Mouse (Mus musculus) lung, embryonic 16.5 days (tissue): ENCODE data around the gene Isx. TPM values are rescaled to one million over a fixed set of nuclear protein-coding genes. Genes with fewer than 3 reads are reported as not detected.

ENCODE experiments used
- ATAC-seq: fragments of 200-750 bp; cut with Nextera tagmentation; 2 replicates; pipeline ENCODE4 v1.8.0; 2017; ENCODE audit warnings: low read depth, mild to moderate bottlenecking, moderate library complexity
- H3K27ac ChIP-seq: fragments of 300-500 bp; sonication (generic); 2 replicates; pipeline ENCODE4 v1.5.1; 2014; ENCODE audit warnings: mild to moderate bottlenecking, control low read depth, low read length
- H3K27me3 ChIP-seq: fragments of 300-500 bp; sonication (generic); 2 replicates; pipeline ENCODE4 v1.6.1; 2014; ENCODE audit warnings: low read depth, low read length, mixed read lengths; ENCODE audit not compliant: control insufficient read depth, insufficient read depth
- H3K36me3 ChIP-seq: fragments of 300-500 bp; sonication (generic); 2 replicates; pipeline ENCODE4 v1.6.1; 2014; ENCODE audit warnings: low read length; ENCODE audit not compliant: control insufficient read depth, insufficient read depth
- H3K4me1 ChIP-seq: fragments of 300-500 bp; sonication (generic); replicated peaks from 2 replicates; pipeline ENCODE4 v1.6.1; 2014; ENCODE audit warnings: low read length, mixed read lengths; ENCODE audit not compliant: control insufficient read depth, insufficient read depth
- H3K4me2 ChIP-seq: fragments of 300-500 bp; sonication (generic); 2 replicates; pipeline ENCODE4 v1.6.1; 2014; ENCODE audit warnings: low read depth, low read length, control low read depth
- H3K4me3 ChIP-seq: fragments of 300-500 bp; sonication (generic); 2 replicates; pipeline ENCODE4 v1.5.1; 2014; ENCODE audit warnings: mild to moderate bottlenecking, low read length, control low read depth
- H3K9ac ChIP-seq: fragments of 300-500 bp; sonication (generic); 2 replicates; pipeline ENCODE4 v1.6.1; 2014; ENCODE audit warnings: low read length, control low read depth
- H3K9me3 ChIP-seq: fragments of 300-500 bp; sonication (generic); 2 replicates; pipeline ENCODE4 v1.6.1; 2016; ENCODE audit warnings: low read length; ENCODE audit not compliant: control insufficient read depth
- WGBS: fragments of 180-500 bp; shearing (Covaris S2); extraction: QIAGEN DNeasy Blood & Tissue Kit; methylation state at CpG from one replicate; pipeline ENCODE4 v1.1.7; 2014; 5-methylcytosine and 5-hydroxymethylcytosine counted together
- polyA plus RNA-seq: library from polyadenylated mRNA; unstranded; fragments of >200 nt; fragmentation: Nextera tagmentation; extraction: Ambion mirVana; gene quantifications from 2 replicates; pipeline ENCODE4 v1.2.1, GENCODE M21; 2015

The Isx gene
- polyA plus RNA-seq, 1 experiment from 2014 or later, result not detected

DNA sequence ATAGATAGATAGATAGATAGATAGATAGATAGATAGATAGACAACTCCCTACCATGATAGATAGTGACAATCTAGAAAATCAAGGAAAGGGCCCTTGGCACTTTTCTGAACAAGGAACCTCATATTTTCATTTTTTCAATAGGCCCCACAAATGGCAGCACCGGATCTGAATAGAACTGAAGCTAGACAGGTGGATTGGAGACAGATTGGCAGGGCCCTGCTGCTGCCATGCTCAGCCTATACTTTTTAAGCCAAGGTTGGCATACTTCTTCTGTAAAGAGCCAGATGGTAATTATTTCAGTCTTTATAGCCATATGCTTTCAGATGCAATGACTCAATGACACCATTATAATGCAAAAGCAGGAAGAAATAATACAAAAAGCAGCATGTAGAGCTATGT lies 15.8 kb downstream of the Isx start:
- H3K4me3 ChIP-seq, result no peak overlapping the region
- H3K4me1 ChIP-seq, result no peaks in the 10 kb centered on the region
- no peaks in the 10 kb centered on the region for H3K27me3 ChIP-seq
- 83% methylated on average over 1 of the region's 1 CpGs for WGBS
- ATAC-seq, result no peak
- no peaks in the 10 kb centered on the region for H3K36me3 ChIP-seq
- H3K9ac ChIP-seq, result no peak overlapping the region
- no peaks in the 10 kb centered on the region for H3K9me3 ChIP-seq
- H3K27ac ChIP-seq, result no peak overlapping the region
- no peak overlapping the region for H3K4me2 ChIP-seq

DNA sequence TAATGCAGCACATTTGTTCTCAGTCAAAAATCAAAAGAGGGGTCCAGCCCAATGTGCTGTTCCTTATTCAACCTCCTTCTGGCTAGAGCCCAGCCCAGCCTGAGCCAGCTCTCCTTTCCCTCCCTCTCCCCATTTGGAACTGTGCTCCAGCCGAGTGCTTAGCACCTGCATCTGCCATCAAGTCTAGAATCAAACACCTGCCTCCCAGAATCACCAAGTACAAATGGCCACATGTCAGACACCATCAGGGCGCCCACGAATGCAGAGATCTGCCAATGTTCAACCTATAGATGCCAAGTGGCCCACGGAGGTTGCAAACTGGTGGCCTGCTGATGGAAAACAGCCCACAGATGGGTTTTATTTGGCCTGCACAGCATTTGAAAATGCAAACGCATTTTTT lies 18.1 kb downstream of the Isx start:
- no peaks in the 10 kb centered on the region for H3K4me1 ChIP-seq
- no peaks in the 10 kb centered on the region for H3K9me3 ChIP-seq
- H3K27ac ChIP-seq, result no peak overlapping the region
- 66% methylated on average over 5 of the region's 5 CpGs for WGBS
- no peaks in the 10 kb centered on the region for H3K36me3 ChIP-seq
- H3K9ac ChIP-seq, result no peak overlapping the region
- H3K4me3 ChIP-seq, result no peak overlapping the region
- H3K27me3 ChIP-seq, result no peaks in the 10 kb centered on the region
- no peak for ATAC-seq
- H3K4me2 ChIP-seq, result no peak overlapping the region

DNA sequence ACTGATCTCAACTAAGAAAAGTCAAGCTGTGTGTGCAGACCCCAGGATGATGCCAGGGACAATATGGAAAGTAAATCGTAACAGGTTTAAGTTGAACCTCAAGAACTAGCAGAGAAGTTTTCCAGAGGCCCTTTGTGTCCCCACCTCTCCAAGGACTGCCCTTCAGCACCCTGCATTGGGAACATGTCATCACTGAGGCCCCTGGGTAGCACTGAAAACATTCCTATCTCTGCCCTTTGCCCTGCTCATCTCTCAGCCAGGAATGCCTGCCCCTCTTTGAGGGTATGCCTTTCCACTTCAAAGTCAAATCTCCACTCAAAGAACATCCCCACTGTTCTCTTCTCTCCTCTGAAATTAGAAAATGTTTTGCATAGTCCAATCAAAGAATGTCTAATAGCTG lies 23.3 kb downstream of the Isx start:
- Histone ChIP-seq H3K9ac (no peak overlapping the region), H3K4me1 (no peaks in the 10 kb centered on the region), H3K4me3 (no peak overlapping the region), H3K9me3 (no peaks in the 10 kb centered on the region), H3K4me2 (no peak overlapping the region), H3K36me3 (no peaks in the 10 kb centered on the region), H3K27me3 (no peaks in the 10 kb centered on the region), H3K27ac (no peak overlapping the region)
- WGBS, result 59% methylated on average over 1 of the region's 1 CpGs
- no peak for ATAC-seq

DNA sequence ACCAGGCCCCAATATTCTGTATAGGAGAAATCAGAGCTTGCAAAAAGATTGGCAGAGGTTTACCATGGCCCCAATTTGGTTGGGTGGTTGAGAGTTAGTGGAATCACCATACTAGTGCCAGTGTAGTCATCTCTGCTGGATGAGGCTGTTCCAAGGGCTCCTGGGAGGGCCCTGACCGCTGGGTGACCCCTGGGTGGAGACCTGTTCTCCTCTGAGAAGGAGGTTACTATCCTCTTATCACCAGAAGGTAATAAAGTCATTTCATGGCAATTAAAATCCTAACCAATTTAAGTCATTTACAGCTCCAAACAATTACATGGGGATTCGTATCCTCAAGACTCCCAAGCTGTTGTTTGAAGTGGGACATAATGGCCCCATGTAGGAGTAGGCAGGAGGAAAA lies 24.3 kb downstream of the Isx start:
- no peaks in the 10 kb centered on the region for H3K4me1 ChIP-seq
- WGBS, result 38% methylated on average over 2 of the region's 2 CpGs
- H3K4me2 ChIP-seq, result no peak overlapping the region
- ATAC-seq, result no peak
- no peaks in the 10 kb centered on the region for H3K27me3 ChIP-seq
- no peak overlapping the region for H3K4me3 ChIP-seq
- no peak overlapping the region for H3K27ac ChIP-seq
- H3K36me3 ChIP-seq, result no peaks in the 10 kb centered on the region
- H3K9me3 ChIP-seq, result no peaks in the 10 kb centered on the region
- H3K9ac ChIP-seq, result no peak overlapping the region

DNA sequence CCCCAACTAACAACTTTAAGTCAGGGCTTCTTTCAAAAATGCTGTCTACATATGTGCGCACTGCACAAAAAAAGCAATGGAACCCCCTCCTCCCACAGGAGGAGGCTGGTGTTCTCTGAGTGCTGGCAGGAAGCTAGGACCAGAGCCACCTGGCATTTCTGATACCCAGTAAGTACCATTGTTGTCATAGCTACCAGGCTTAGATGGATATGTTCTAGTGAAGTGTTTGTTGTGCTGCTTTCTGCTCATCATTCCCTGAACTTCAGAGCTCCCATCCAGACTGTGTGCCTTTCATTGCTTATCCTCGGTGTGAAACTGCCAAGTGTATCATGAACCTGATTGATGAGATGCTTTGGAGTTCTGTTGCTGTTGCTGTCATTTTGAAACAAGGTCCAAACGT lies 26.8 kb downstream of the Isx start:
- ATAC-seq, result no peak
- H3K9me3 ChIP-seq, result no peaks in the 10 kb centered on the region
- WGBS, result 37% methylated on average over 3 of the region's 3 CpGs

DNA sequence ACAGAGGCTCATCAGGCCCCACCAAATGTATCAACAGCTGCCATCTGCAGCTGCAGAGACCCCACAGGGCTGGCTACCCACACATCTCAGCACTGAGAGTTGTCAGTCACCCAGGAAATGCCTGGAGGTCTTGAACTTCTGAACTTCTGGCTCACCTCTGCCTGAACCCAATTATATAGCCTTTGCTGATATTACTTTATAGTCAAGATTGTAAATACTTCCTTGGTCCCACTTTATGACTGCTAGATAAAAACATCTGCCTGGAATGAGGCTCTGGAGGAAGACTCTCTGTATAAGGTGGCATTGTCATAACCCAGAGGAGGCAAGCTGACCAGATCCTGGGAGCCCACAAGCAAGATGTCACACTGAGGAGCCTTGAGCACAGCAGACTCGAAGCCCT lies 28.8 kb downstream of the Isx start:
- H3K4me2 ChIP-seq, result no peak overlapping the region
- no peaks in the 10 kb centered on the region for H3K9me3 ChIP-seq
- 79% methylated on average over 1 of the region's 1 CpGs for WGBS
- no peaks in the 10 kb centered on the region for H3K27me3 ChIP-seq
- H3K4me1 ChIP-seq, result no peaks in the 10 kb centered on the region
- no peak overlapping the region for H3K4me3 ChIP-seq
- H3K36me3 ChIP-seq, result no peaks in the 10 kb centered on the region
- H3K9ac ChIP-seq, result no peak overlapping the region
- no peak overlapping the region for H3K27ac ChIP-seq
- no peak for ATAC-seq

More for the DNA sequence above, 26.8 kb downstream of the Isx start:
- Histone ChIP-seq H3K4me2 (no peak overlapping the region), H3K36me3 (no peaks in the 10 kb centered on the region), H3K27me3 (no peaks in the 10 kb centered on the region), H3K4me3 (no peak overlapping the region), H3K4me1 (no peaks in the 10 kb centered on the region), H3K9ac (no peak overlapping the region), H3K27ac (no peak overlapping the region)

DNA sequence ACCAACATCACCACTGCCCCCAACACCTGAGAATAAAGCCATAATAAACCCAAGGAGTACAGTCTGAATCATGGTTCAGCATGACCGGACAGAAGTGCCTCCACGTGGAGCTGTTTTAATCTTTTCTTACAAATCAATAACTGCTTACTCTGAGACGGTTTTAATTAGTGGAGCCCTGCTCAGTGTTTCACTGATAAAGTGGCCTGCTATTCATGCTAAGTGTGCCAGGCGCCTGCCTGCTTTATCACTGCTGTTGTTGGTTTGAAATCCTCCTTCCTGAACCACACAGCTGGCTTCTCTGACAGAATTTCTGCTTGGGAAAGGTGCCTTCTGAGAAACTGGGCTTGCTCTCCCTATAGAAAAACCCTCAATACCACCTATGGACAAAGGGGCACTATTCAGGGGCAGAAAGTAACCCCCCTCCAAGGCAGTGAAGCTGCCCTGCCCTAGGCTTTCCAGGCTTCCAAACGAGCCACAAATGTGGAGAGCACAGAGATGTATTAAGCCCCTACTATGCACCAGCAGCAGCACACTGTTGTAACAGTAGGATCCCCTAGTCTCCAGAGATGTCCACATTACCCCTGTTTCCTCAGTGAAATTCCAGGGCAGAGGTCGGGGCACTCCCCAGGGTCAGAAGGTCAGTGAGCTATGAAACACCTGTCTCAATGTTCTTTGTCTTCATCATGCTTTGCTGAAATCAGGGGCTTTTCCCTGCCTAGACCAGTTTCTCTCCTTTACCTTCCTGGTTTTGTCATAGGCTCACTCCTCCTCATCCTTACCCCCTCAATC lies 30.3 kb downstream of the Isx start:
- H3K36me3 ChIP-seq, result no peaks in the 10 kb centered on the region
- H3K27me3 ChIP-seq, result no peaks in the 10 kb centered on the region
- no peak overlapping the region for H3K9ac ChIP-seq
- no peak for ATAC-seq
- H3K4me1 ChIP-seq, result no peaks in the 10 kb centered on the region
- WGBS, result 40% methylated on average over 6 of the region's 6 CpGs
- no peak overlapping the region for H3K4me3 ChIP-seq
- H3K4me2 ChIP-seq, result no peak overlapping the region
- no peaks in the 10 kb centered on the region for H3K9me3 ChIP-seq
- H3K27ac ChIP-seq, result no peak overlapping the region

DNA sequence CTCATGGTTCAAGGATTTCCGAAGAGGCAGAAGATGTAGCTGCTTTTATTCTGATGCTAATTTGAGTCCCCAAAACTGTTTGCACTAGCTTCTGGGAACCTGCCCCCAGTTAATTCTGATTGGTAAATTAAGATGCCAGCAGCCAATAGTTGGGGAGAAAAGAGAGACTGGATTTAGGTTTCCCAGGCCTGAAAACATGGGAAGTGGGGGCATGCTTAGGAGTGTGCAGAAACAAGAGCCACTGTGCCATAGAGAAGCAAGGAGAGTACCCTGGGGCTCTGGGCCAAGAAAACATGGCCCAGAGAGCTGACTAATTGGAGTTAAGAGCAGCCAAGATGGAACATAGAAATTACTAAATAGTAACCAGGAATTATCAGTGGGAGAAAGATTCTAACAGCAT lies 33.4 kb downstream of the Isx start:
- Histone ChIP-seq H3K27ac (no peak overlapping the region), H3K4me2 (no peak overlapping the region), H3K4me3 (no peak overlapping the region), H3K36me3 (no peaks in the 10 kb centered on the region), H3K9ac (no peak overlapping the region), H3K27me3 (no peaks in the 10 kb centered on the region), H3K4me1 (no peaks in the 10 kb centered on the region), H3K9me3 (no peaks in the 10 kb centered on the region)
- 43% methylated on average over 1 of the region's 1 CpGs for WGBS
- no peak for ATAC-seq

DNA sequence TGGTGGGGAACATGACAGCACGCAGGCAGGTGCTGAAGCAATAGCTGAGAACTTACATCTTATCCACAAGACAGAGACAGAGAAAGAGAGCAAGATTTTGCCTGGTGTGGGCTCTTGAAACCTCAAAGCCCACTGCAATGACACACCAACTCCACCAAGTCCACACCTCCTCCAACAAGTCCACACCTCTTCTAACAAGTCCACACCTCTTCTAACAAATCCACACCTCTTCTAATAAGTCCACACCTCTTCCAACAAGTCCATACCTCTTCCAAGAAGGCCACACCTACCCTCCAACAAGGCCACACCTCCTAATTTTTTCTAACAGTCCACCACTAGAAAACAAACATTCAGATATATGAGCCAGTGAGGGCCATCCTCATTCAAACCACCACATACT lies 37.7 kb downstream of the Isx start:
- WGBS, result 76% methylated on average over 1 of the region's 1 CpGs
- H3K4me2 ChIP-seq, result no peak overlapping the region
- no peak for ATAC-seq

More for the DNA sequence above, 37.7 kb downstream of the Isx start:
- H3K4me1 ChIP-seq, result no peaks in the 10 kb centered on the region
- no peak overlapping the region for H3K4me3 ChIP-seq
- no peaks in the 10 kb centered on the region for H3K36me3 ChIP-seq
- no peak overlapping the region for H3K9ac ChIP-seq
- no peak overlapping the region for H3K27ac ChIP-seq
- no peaks in the 10 kb centered on the region for H3K9me3 ChIP-seq
- H3K27me3 ChIP-seq, result no peaks in the 10 kb centered on the region
